Mouse (Mus musculus): ENCODE results near the gene Ccsap. TPM values are rescaled to one million over a fixed set of nuclear protein-coding genes. Genes with fewer than 3 reads are reported as not detected.

Ccsap gene
- polyA plus RNA-seq, 1 experiment from 2014 or later = 3.8 TPM

Other genes starting within 250 kb of the Ccsap start
- gene Rhou, start 206.3 kb downstream of the Ccsap start, polyA plus RNA-seq (2015; fragmentation: Nextera tagmentation; extraction: Ambion mirVana) = 10.1 and 13.2 TPM in 2 replicates
- 79.2 and 81.0 TPM in 2 replicates for gene Rab4a, start 54.2 kb downstream of the Ccsap start, polyA plus RNA-seq (2015; fragmentation: Nextera tagmentation; extraction: Ambion mirVana)
- 8.9 and 10.4 TPM in 2 replicates for gene Acta1, start 34.5 kb upstream of the Ccsap start, polyA plus RNA-seq (2015; fragmentation: Nextera tagmentation; extraction: Ambion mirVana)
- 21.8 and 21.9 TPM in 2 replicates for gene Nup133, start 89.1 kb upstream of the Ccsap start, polyA plus RNA-seq (2015; fragmentation: Nextera tagmentation; extraction: Ambion mirVana)
- gene Abcb10, start 122.9 kb upstream of the Ccsap start, polyA plus RNA-seq (2015; fragmentation: Nextera tagmentation; extraction: Ambion mirVana) = 14.3 and 14.8 TPM in 2 replicates
- 19.4 and 20.5 TPM in 2 replicates for gene Taf5l, start 161.2 kb upstream of the Ccsap start, polyA plus RNA-seq (2015; fragmentation: Nextera tagmentation; extraction: Ambion mirVana)
- gene Urb2, start 161.3 kb upstream of the Ccsap start, polyA plus RNA-seq (2015; fragmentation: Nextera tagmentation; extraction: Ambion mirVana) = 3.8 TPM in 2 replicates